Mouse (Mus musculus) T-helper 17 cell (primary cell): ENCODE measurements around the gene Gm8362.
"Not testable (repeated sequence)": the region's sequence is repeated elsewhere in the genome, so short reads cannot be mapped to it uniquely, and the experiment has no call there.

ENCODE experiments used
- in situ Hi-C, 2 experiments: fragments of 300-600 bp; cut with MboI, MseI; formaldehyde crosslinking; loops; 1 replicate in 1 of 2; 2 replicates in 1 of 2; pipeline ENCODE4 v1.15.1; 2025; ENCODE audit warnings: high pct_unique_total_duplicates in 2 of 2

Gm8362 gene

GRCm38 (mm10) chr14:6774311-6774710 lies at the start of gene Gm8362:
TSS of gene Gm8362 (minus strand) at chr14:6774411.
- in situ Hi-C loops, result loop anchor here (25.0 kb wide), 2 partner anchors 487 to 538 kb away; partner anchors contain the start of genes Gm3411 (in 1 of the 2) and Gm3739 (in 1 of the 2)

- in situ Hi-C loops, result loop anchor here (10.0 kb wide), 3 partner anchors 298 to 1148 kb away; no protein-coding TSS in a partner anchor
Measured at GRCm38 (mm10) chr14:6823297-6823696, 49.1 kb upstream of the Gm8362 start.

GRCm38 (mm10) chr14:6757231-6757536 lies 17.0 kb downstream of the Gm8362 start:
- in situ Hi-C loops, result loop anchor here (5.0 to 25.0 kb wide), 4 partner anchors 332 to 560 kb away; partner anchors contain the start of genes Gm3739 (in 2 of the 2) and Gm3411 (in 1 of the 2)

- in situ Hi-C loops, result loop anchor here (5.0 to 25.0 kb wide), 4 partner anchors 332 to 561 kb away; partner anchors contain the start of genes Gm3739 (in 2 of the 2) and Gm3411 (in 1 of the 2)
Measured at GRCm38 (mm10) chr14:6756384-6757230, 17.6 kb downstream of the Gm8362 start.

GRCm38 (mm10) chr14:6742232-6742631 lies 32.0 kb downstream of the Gm8362 start, which contains the start of gene Gm3636:
TSS of gene Gm3636 (minus strand) at chr14:6742332.
- in situ Hi-C loops, result not testable (repeated sequence)

- in situ Hi-C loops, result loop anchor here in 1 of 2 experiments (10.0 kb wide), 1 partner anchor 735 kb away; the partner anchor contains the start of gene Gm3755
Measured at GRCm38 (mm10) chr14:6720151-6720550, 54.1 kb downstream of the Gm8362 start, which contains the start of gene Gm8050. TSS of gene Gm8050 (minus strand) at chr14:6720251.
